Mouse (Mus musculus) MEL (cell line): Measurements from ENCODE around the gene Hpse2. TPM values are rescaled to one million over a fixed set of nuclear protein-coding genes. Genes with fewer than 3 reads are reported as not detected.

Source experiments
- DNase-seq: peaks from one replicate; pipeline ENCODE4 v3.0.0; 2011; ENCODE audit warnings: low read depth, low spot score
- H3K27ac ChIP-seq: 2 replicates; pipeline ENCODE4 v1.5.1; 2012; ENCODE audit warnings: low read depth, mild to moderate bottlenecking, control low read depth, low read length, moderate library complexity; ENCODE audit not compliant: control insufficient read depth
- H3K27me3 ChIP-seq, 2 experiments: fragments of 150-350 bp in 1 of 2; sonication (generic) in 1 of 2; 2 replicates each; pipeline ENCODE4 v1.6.1; 2012; ENCODE audit warnings: low read length in 2 of 2, mild to moderate bottlenecking in 2 of 2, improper control_type of control experiment in 1 of 2, moderate library complexity in 1 of 2; ENCODE audit not compliant: insufficient read depth in 2 of 2, control insufficient read depth in 1 of 2
- H3K36me3 ChIP-seq, 2 experiments: 2 replicates each; pipeline ENCODE4 v1.6.1; 2012 to 2014; ENCODE audit warnings: low read length in 2 of 2, improper control_type of control experiment in 1 of 2, inconsistent platforms in 1 of 2, mild to moderate bottlenecking in 1 of 2; ENCODE audit not compliant: insufficient read depth in 2 of 2, control insufficient read depth in 1 of 2
- H3K4me1 ChIP-seq, 2 experiments: fragments of 150-350 bp in 1 of 2; sonication (generic) in 1 of 2; 2 replicates each; pipeline ENCODE4 v1.6.1; 2012; ENCODE audit warnings: low read length in 2 of 2, improper control_type of control experiment in 1 of 2, mild to moderate bottlenecking in 1 of 2; ENCODE audit not compliant: insufficient read depth in 2 of 2, control insufficient read depth in 1 of 2
- H3K4me3 ChIP-seq, 2 experiments: fragments of 150-350 bp in 1 of 2; sonication (generic) in 1 of 2; 2 replicates each; pipeline ENCODE4 v1.5.1; 2012; ENCODE audit warnings: low read depth in 2 of 2, low read length in 2 of 2, mild to moderate bottlenecking in 2 of 2, moderate library complexity in 2 of 2, control low read depth in 1 of 2, improper control_type of control experiment in 1 of 2; ENCODE audit not compliant: control insufficient read depth in 1 of 2, insufficient read depth in 1 of 2
- H3K79me2 ChIP-seq: 2 replicates; pipeline ENCODE4 v1.6.1; 2012; ENCODE audit warnings: mild to moderate bottlenecking, low read length, moderate library complexity; ENCODE audit not compliant: control insufficient read depth, poor library complexity, insufficient read depth
- H3K9ac ChIP-seq: 2 replicates; pipeline ENCODE4 v1.6.1; 2012; ENCODE audit warnings: low read depth, mild to moderate bottlenecking, control low read depth, low read length, moderate library complexity; ENCODE audit not compliant: control insufficient read depth, poor library complexity, severe bottlenecking
- H3K9me3 ChIP-seq: fragments of 150-350 bp; sonication (generic); replicated peaks from 2 replicates; pipeline ENCODE4 v1.6.1; 2012; ENCODE audit warnings: mild to moderate bottlenecking, low read length, improper control_type of control experiment, moderate library complexity; ENCODE audit not compliant: insufficient read depth
- CTCF ChIP-seq, 3 experiments: IDR thresholded peaks in 2 of 3; conservative IDR thresholded peaks in 1 of 3; 2 replicates each; pipeline ENCODE4 v1.5.1; 2011 to 2012; ENCODE audit warnings: low read length in 3 of 3, low read depth in 2 of 3, mild to moderate bottlenecking in 2 of 3, improper control_type of control experiment in 1 of 3, inconsistent platforms in 1 of 3, mixed read lengths in 1 of 3, moderate library complexity in 1 of 3; ENCODE audit not compliant: control insufficient read depth in 1 of 3, insufficient read depth in 1 of 3, poor library complexity in 1 of 3, severe bottlenecking in 1 of 3
- E2F4 ChIP-seq: IDR thresholded peaks from 2 replicates; pipeline ENCODE4 v1.6.1; 2011; ENCODE audit warnings: low read depth, low read length, improper control_type of control experiment, borderline replicate concordance
- EP300 ChIP-seq, 2 experiments: IDR thresholded peaks; 2 replicates each; pipeline ENCODE4 v1.6.1; 2011; ENCODE audit warnings: improper control_type of control experiment in 2 of 2, low read length in 2 of 2, low read depth in 1 of 2, mild to moderate bottlenecking in 1 of 2
- ETS1 ChIP-seq: IDR thresholded peaks from 2 replicates; pipeline ENCODE4 v1.6.1; 2012; ENCODE audit warnings: low read depth, mild to moderate bottlenecking, inconsistent platforms, low read length, improper control_type of control experiment, moderate library complexity
- GABPA ChIP-seq: IDR thresholded peaks from 2 replicates; pipeline ENCODE4 v1.6.1; 2012; ENCODE audit warnings: low read depth, mild to moderate bottlenecking, inconsistent platforms, low read length, improper control_type of control experiment, moderate library complexity
- HCFC1 ChIP-seq: IDR thresholded peaks from 2 replicates; pipeline ENCODE4 v1.6.1; 2012; ENCODE audit warnings: low read depth, mild to moderate bottlenecking, inconsistent platforms, low read length, improper control_type of control experiment, moderate library complexity
- JUND ChIP-seq: IDR thresholded peaks from 2 replicates; pipeline ENCODE4 v1.6.1; 2011; ENCODE audit warnings: low read depth, mild to moderate bottlenecking, improper control_type of control experiment, low read length
- KAT2A ChIP-seq: conservative IDR thresholded peaks from 2 replicates; pipeline ENCODE4 v1.6.1; 2012; ENCODE audit warnings: low read depth, low read length, improper control_type of control experiment, inconsistent platforms
- MAFK ChIP-seq: IDR thresholded peaks from 2 replicates; pipeline ENCODE4 v1.6.1; 2011; ENCODE audit warnings: low read depth, mild to moderate bottlenecking, low read length, improper control_type of control experiment, borderline replicate concordance
- MAZ ChIP-seq: IDR thresholded peaks from 2 replicates; pipeline ENCODE4 v1.6.1; 2012; ENCODE audit warnings: low read depth, mild to moderate bottlenecking, inconsistent platforms, low read length, improper control_type of control experiment
- MEF2A ChIP-seq: IDR thresholded peaks from 2 replicates; pipeline ENCODE4 v1.6.1; 2014; ENCODE audit warnings: low read depth, mild to moderate bottlenecking, inconsistent platforms, low read length, improper control_type of control experiment; ENCODE audit not compliant: poor library complexity, insufficient replicate concordance, severe bottlenecking; ENCODE audit errors: extremely low read depth
- MYB ChIP-seq: IDR thresholded peaks from 2 replicates; pipeline ENCODE4 v1.6.1; 2011; ENCODE audit warnings: mild to moderate bottlenecking, low read depth, low read length, improper control_type of control experiment
- NELFE ChIP-seq: IDR thresholded peaks from 2 replicates; pipeline ENCODE4 v1.6.1; 2011; ENCODE audit warnings: low read depth, low read length, improper control_type of control experiment
- NRF1 ChIP-seq: IDR thresholded peaks from 2 replicates; pipeline ENCODE4 v1.6.1; 2014; ENCODE audit warnings: low read depth, mild to moderate bottlenecking, inconsistent platforms, low read length, improper control_type of control experiment, moderate library complexity; ENCODE audit not compliant: poor library complexity, insufficient read depth, severe bottlenecking
- POLR2A ChIP-seq, 2 experiments: IDR thresholded peaks; 2 replicates each; pipeline ENCODE4 v1.6.1; 2011 to 2012; ENCODE audit warnings: low read length in 2 of 2, mild to moderate bottlenecking in 2 of 2, control low read depth in 1 of 2, improper control_type of control experiment in 1 of 2, low read depth in 1 of 2, moderate library complexity in 1 of 2; ENCODE audit not compliant: control insufficient read depth in 1 of 2, insufficient read depth in 1 of 2, poor library complexity in 1 of 2
- POLR2AphosphoS5 ChIP-seq: IDR thresholded peaks from 2 replicates; pipeline ENCODE4 v1.6.1; 2012; ENCODE audit warnings: low read depth, borderline replicate concordance, mild to moderate bottlenecking, inconsistent platforms, low read length, moderate library complexity, mixed read lengths
- SIN3A ChIP-seq: IDR thresholded peaks from 2 replicates; pipeline ENCODE4 v1.6.1; 2012; ENCODE audit warnings: low read length, improper control_type of control experiment, inconsistent platforms
- ZC3H11A ChIP-seq: IDR thresholded peaks from 2 replicates; pipeline ENCODE4 v1.6.1; 2012; ENCODE audit warnings: low read depth, mild to moderate bottlenecking, inconsistent platforms, low read length, improper control_type of control experiment
- ZMIZ1 ChIP-seq: IDR thresholded peaks from 2 replicates; pipeline ENCODE4 v1.6.1; 2012; ENCODE audit warnings: low read depth, mild to moderate bottlenecking, inconsistent platforms, low read length, improper control_type of control experiment, moderate library complexity
- polyA plus RNA-seq, 2 experiments: library from polyadenylated mRNA; stranded (reverse) in 1 of 2; unstranded in 1 of 2; fragments of >175 nt in 1 of 2; fragments of >200 nt in 1 of 2; gene quantifications; 2 replicates each; pipeline versions ENCODE4 v1.2.1 to v1.2.4; 2012; ENCODE audit warnings: low replicate concordance in 2 of 2, low read depth in 1 of 2; ENCODE audit not compliant: insufficient read length in 2 of 2, insufficient read depth in 1 of 2, missing spikeins in 1 of 2
- total RNA-seq: library from RNA; depleted of rRNA; stranded (reverse); fragments of 300-350 nt; gene quantifications from 2 replicates; pipeline ENCODE4 v1.2.3, GENCODE M21; 2012

The Hpse2 gene
- total and polyA plus RNA-seq, 3 experiments = not detected

DNA sequence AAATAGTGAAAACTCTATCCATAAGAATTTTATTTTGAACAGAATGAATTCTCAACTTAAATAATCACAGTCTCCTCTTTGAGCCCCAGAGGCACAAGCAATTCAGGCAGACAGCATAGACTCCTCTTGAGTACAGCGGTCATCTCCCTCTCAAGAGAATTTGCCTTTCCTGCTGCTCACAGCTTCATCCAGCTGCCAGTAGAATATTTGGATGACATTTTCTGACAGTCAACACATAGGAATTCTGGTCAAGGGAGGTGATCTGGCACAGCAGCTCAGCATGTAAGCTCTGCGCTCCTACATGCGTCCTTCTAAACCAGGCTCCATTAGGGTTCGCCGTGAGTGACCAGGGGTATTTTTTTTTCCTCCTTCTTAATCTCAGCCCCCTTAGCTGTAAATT is 232.6 kb downstream of the Hpse2 start:
- H3K27me3 ChIP-seq = no peaks in the 10 kb centered on the region; a peak in 1 of 4 replicates
- no peak for TF ChIP-seq KAT2A
- TF ChIP-seq MEF2A = no peak
- no peak for TF ChIP-seq SIN3A
- no peak for TF ChIP-seq GABPA
- TF ChIP-seq EP300 (IDR thresholded peaks at IDR 0.05; ENCODE audit: low read depth in 1 of 2, low read length in 2 of 2) = no peak
- no peak for TF ChIP-seq ZMIZ1
- TF ChIP-seq MYB = no peak
- TF ChIP-seq CTCF (IDR thresholded peaks at IDR 0.05 in 2 of 3, conservative IDR thresholded peaks at IDR 0.05 in 1 of 3; ENCODE audit: control insufficient read depth in 1 of 3, insufficient read depth in 1 of 3, low read depth in 2 of 3, low read length in 3 of 3, poor library complexity in 1 of 3, severe bottlenecking in 1 of 3) = no peak
- no peak for TF ChIP-seq MAZ
- TF ChIP-seq, all 39 proteins: peak for 0
- H3K9me3 ChIP-seq = no peaks in the 10 kb centered on the region
- no peaks in the 10 kb centered on the region for H3K79me2 ChIP-seq
- H3K27ac ChIP-seq = no peak overlapping the region
- no peak overlapping the region for H3K9ac ChIP-seq
- H3K4me3 ChIP-seq = no peak overlapping the region
- peaks cover 0 to 4% of the 10 kb centered on the region in 2 experiments; a peak in 2 of 4 replicates for H3K36me3 ChIP-seq
- H3K4me1 ChIP-seq = peaks cover 0 to 3% of the 10 kb centered on the region in 2 experiments; a peak in 1 of 4 replicates
- DNase-seq = no peak

DNA sequence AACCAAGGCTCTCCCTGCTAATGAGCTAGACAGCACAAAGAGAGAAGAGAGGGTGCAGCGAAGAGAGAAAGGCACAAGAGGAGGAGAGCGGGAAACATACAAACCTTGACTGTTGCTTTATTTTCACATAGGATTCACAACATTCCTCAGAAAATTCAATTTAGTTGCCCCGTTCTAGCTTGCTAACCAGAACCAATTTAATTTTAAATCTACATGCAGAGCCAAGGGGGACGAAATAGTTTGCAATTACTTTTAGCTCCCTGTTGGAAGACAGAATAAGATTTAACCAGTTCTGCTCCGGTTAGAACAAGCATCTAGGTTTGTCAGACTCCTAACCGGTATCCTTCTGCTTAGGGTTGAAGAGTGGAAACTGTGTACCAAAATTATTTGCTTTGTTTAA is 240.3 kb downstream of the Hpse2 start:
- Histone ChIP-seq H3K27ac (no peak overlapping the region), H3K4me3 (no peak overlapping the region), H3K79me2 (no peaks in the 10 kb centered on the region), H3K9me3 (no peaks in the 10 kb centered on the region), H3K9ac (no peak overlapping the region), H3K36me3 (no peaks in the 10 kb centered on the region), H3K4me1 (0 out of 4 replicates have a peak, but pooled peaks cover 0 to 1% of the 10 kb centered on the region in 2 experiments), H3K27me3 (peaks cover 5 to 8% of the 10 kb centered on the region in 2 experiments)
- no peak for DNase-seq
- TF ChIP-seq MAFK (no peak), CTCF (IDR thresholded peaks at IDR 0.05 in 2 of 3, conservative IDR thresholded peaks at IDR 0.05 in 1 of 3; ENCODE audit: control insufficient read depth in 1 of 3, insufficient read depth in 1 of 3, low read depth in 2 of 3, low read length in 3 of 3, poor library complexity in 1 of 3, severe bottlenecking in 1 of 3) (no peak), JUND (no peak), POLR2A (IDR thresholded peaks at IDR 0.05; ENCODE audit: control insufficient read depth in 1 of 2, insufficient read depth in 1 of 2, low read depth in 1 of 2, low read length in 2 of 2, poor library complexity in 1 of 2) (no peak), NELFE (no peak), POLR2AphosphoS5 (no peak), E2F4 (no peak), ZMIZ1 (no peak), EP300 (IDR thresholded peaks at IDR 0.05; ENCODE audit: low read depth in 1 of 2, low read length in 2 of 2) (no peak), ETS1 (no peak), KAT2A (no peak), ZC3H11A (no peak), HCFC1 (no peak), NRF1 (no peak)
